Mouse (Mus musculus) cerebellum, adult 2 months (tissue): Measurements from ENCODE around the gene Agap1. TPM values are rescaled to one million over a fixed set of nuclear protein-coding genes. Genes with fewer than 3 reads are reported as not detected.

Experiments used
- DNase-seq, 2 experiments: peaks; one replicate each; pipeline ENCODE4 v3.0.0; 2021
- H3K27ac ChIP-seq: fragments of 200-500 bp; 2 replicates; pipeline ENCODE4 v1.5.1; 2012; ENCODE audit warnings: low read length, control low read depth, inconsistent platforms; ENCODE audit not compliant: insufficient read depth
- H3K27me3 ChIP-seq: fragments of 200-500 bp; 2 replicates; pipeline ENCODE4 v1.6.1; 2012; ENCODE audit warnings: inconsistent platforms, mild to moderate bottlenecking, low read length, moderate library complexity; ENCODE audit not compliant: control insufficient read depth, insufficient read depth
- H3K4me1 ChIP-seq: fragments of 200-500 bp; 2 replicates; pipeline ENCODE4 v1.6.1; 2011; ENCODE audit warnings: low read length; ENCODE audit not compliant: control insufficient read depth, insufficient read depth
- H3K4me3 ChIP-seq: fragments of 200-500 bp; replicated peaks from 2 replicates; pipeline ENCODE3; 2011; ENCODE audit warnings: mild to moderate bottlenecking, low read depth, low read length, control low read depth; ENCODE audit not compliant: insufficient read depth
- CTCF ChIP-seq: fragments of 200-500 bp; IDR thresholded peaks from 2 replicates; pipeline ENCODE4 v1.5.1; 2011; ENCODE audit warnings: low read depth, mild to moderate bottlenecking, control low read depth, low read length, moderate library complexity, borderline replicate concordance; ENCODE audit not compliant: insufficient read depth
- POLR2A ChIP-seq: fragments of 200-500 bp; IDR thresholded peaks from 2 replicates; pipeline ENCODE4 v1.6.1; 2011; ENCODE audit warnings: low read length, control low read depth, borderline replicate concordance; ENCODE audit not compliant: insufficient read depth
- WGBS: fragments of 180-500 bp; shearing (Covaris S2); methylation state at CpG from one replicate; pipeline ENCODE4 v1.1.7; 2018; 5-methylcytosine and 5-hydroxymethylcytosine counted together
- polyA plus RNA-seq: library from polyadenylated mRNA; depleted of rRNA; stranded (reverse); fragments of >200 nt; gene quantifications from 2 replicates; pipeline ENCODE4 v1.2.3, GENCODE M21; 2012

The Agap1 gene
- polyA plus RNA-seq, 1 experiment, result 82.9 TPM

DNA sequence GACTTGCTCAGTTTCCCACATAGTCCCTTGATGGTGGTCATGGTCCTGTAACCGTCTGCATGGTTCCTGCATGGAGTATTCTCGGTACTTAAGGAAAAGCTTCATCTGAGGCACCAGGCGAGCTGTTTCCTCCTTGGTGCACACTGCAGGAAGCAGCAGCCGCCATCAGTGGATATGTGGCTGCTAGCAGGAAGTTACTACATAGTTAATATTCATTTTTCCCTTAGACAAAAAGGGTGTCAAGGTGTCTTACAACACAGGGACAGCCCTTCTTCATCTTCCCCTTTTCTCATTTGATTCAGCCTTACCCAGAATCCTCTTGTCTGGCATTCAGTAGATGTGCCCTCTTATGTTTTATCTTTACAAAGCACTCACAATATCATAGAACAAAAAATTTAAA is 206.2 kb downstream of the Agap1 start:
- Histone ChIP-seq H3K27ac (no peak overlapping the region), H3K4me3 (no peak overlapping the region), H3K4me1 (peaks cover 10% of the 10 kb centered on the region; the same call in 1 of the 2 replicates), H3K27me3 (no peaks in the 10 kb centered on the region)
- TF ChIP-seq CTCF (no peak), POLR2A (no peak)
- WGBS, result 91% methylated on average over 4 of the region's 4 CpGs
- no peak for DNase-seq

DNA sequence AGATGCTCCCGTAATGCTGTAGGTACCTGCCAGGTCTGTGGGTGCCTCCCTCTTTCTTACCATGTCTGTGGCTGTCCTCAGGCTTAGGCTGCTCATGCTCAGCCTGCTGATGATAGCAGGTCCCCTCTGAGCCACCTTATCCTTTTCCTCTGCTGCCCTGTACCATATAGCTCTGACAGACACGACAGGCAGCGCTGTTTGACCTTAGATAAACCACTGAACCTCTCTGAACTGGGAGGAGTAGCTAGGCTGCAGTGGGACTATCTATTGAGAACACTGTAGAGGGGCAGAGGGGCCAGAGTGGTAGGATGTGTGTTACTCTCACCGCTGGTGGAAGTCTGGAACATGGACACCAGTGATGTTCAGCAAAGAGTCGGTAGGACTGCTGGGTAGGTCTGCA is 211.5 kb downstream of the Agap1 start:
- TF ChIP-seq CTCF (no peak), POLR2A (no peak)
- H3K4me3 ChIP-seq, result no peak overlapping the region
- no peak for DNase-seq
- WGBS, result 93% methylated on average over 5 of the region's 5 CpGs
- no peak overlapping the region for H3K27ac ChIP-seq
- no peaks in the 10 kb centered on the region for H3K27me3 ChIP-seq
- peaks cover 7% of the 10 kb centered on the region for H3K4me1 ChIP-seq

DNA sequence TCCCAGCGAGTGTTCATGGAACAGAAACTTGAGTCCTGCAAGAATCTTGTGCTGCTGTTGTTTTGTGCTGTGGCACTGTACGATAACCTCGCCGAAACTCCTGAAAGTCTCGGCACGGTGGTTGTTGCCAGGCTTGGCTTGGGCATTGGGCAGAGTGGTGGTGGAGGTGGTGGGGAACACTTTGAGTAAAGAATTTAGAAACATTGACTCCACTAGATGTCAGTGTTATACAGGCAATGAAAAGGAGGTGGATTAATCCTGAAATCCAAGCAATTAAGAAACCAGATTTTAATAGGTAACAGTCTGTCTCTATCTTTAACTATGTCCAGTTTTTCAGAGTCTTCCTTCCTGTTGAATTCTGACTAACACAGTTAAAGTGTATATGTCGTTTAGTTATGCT is 212.8 kb downstream of the Agap1 start:
- no peak for TF ChIP-seq POLR2A
- peak; percentile 16; the same call in 1 of the 2 replicates for TF ChIP-seq CTCF
- WGBS, result 69% methylated on average over 7 of the region's 7 CpGs
- DNase-seq, result no peak
- H3K27me3 ChIP-seq, result no peaks in the 10 kb centered on the region
- no peak overlapping the region for H3K4me3 ChIP-seq
- H3K4me1 ChIP-seq, result peaks cover 7% of the 10 kb centered on the region
- no peak overlapping the region for H3K27ac ChIP-seq

DNA sequence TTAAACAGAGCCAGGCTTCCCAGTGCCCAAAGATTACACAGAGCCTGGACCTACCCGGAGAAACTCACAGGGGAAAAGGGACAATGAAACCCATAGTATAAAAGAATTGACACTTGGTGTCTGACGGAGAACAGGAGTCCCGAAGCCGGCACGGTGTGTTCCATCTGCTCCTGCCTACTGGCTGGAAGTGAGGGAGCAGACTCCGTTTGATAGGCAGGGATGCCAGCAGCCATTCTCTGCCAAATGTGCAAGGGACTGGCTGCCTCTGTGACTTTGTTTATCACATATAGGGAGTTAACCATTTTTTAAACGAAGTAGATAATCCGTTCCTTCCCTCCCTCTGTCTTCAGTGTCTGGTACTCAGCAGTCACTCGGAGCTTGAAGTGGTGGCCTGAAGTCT is 214.0 kb downstream of the Agap1 start:
- DNase-seq, result peak; percentile 75 to 83
- no peak overlapping the region for H3K27ac ChIP-seq
- H3K4me1 ChIP-seq, result peaks cover 7% of the 10 kb centered on the region
- H3K4me3 ChIP-seq, result no peak overlapping the region
- no peaks in the 10 kb centered on the region for H3K27me3 ChIP-seq
- WGBS, result 15% methylated on average over 9 of the region's 9 CpGs
- no peak for TF ChIP-seq POLR2A
- TF ChIP-seq CTCF, result no peak

DNA sequence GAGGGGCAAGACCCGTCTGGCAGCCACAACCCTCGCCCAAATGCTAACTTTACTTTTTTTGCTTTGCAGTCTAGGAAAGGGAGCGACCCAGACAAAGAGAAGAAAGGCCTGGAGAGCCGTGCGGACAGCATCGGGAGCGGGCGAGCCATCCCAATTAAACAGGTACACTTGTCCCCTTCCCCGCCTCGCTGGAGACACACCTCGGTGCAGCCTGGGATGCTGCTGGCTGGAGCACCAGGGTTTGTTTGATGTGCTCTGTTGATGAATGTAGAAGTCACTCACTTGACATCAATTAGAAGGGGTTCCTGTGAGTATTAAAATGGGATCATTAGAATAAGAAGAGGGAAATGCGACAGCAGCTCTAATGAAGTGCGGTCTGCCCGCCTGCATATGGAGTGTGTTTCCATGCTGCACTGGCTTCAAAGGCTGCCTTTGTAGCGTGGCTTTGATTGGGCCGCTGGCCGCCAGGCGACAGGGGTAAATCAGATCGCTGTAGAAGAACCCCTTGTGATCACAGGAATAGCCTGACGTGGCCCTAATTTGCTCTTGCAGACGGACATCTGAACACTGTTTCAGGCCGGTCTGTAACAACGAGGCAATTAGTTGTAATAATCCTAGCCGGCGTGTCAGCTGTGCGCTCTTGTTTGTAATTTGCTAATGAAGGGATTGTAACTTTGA is 216.6 kb downstream of the Agap1 start:
- TF ChIP-seq POLR2A (no peak), CTCF (no peak)
- Histone ChIP-seq H3K4me1 (peaks cover 12% of the 10 kb centered on the region), H3K4me3 (no peak overlapping the region), H3K27ac (no peak overlapping the region), H3K27me3 (no peaks in the 10 kb centered on the region)
- 85% methylated on average over 26 of the region's 26 CpGs for WGBS
- DNase-seq, result no peak

DNA sequence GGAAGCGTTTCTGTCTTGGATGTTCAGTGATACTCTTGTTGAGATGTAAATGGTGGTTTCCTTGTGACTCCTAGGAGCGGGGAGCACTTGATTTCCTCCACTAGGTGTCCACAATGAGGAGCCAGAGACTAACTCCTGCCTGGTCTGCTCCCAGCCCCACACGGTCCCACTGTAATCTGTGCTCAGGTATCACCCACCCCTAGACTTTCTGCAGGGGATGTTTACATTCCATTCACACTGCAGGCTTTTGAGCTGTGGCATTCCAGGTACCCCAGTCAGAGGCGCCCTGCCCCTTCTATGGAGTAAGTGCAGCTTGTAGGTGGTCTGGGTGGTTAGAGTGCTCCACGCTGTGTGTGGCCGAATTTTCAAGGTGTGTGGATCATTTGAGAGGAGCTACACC is 218.5 kb downstream of the Agap1 start:
- TF ChIP-seq CTCF (no peak), POLR2A (no peak)
- Histone ChIP-seq H3K4me3 (no peak overlapping the region), H3K27me3 (no peaks in the 10 kb centered on the region), H3K27ac (no peak overlapping the region), H3K4me1 (peaks cover 28% of the 10 kb centered on the region)
- WGBS, result 94% methylated on average over 6 of the region's 6 CpGs
- DNase-seq, result no peak

DNA sequence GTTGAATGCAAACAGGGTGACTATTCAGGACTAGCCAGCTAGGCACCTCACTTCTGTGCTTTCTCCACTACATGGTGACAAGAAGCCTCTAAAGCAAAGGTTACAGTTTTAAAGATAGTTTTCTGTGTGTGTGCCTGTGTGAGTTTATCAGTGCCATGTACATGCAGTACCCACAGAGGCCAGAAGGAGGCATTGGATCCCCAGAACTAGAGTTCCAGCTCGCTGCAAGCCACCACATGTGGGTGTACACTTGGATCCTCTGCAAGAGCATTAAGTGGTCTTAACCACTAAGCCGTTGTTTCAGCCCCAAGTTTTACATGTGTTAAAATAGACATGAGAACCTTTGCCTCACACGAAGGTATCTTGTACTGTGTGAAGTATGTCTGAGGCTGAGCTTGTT is 219.1 kb downstream of the Agap1 start:
- no peak overlapping the region for H3K27ac ChIP-seq
- H3K27me3 ChIP-seq, result no peaks in the 10 kb centered on the region
- WGBS, result 96% methylated on average over 3 of the region's 3 CpGs
- TF ChIP-seq CTCF (0 out of 2 replicates have a peak, but pooled peaks have one; percentile 16), POLR2A (no peak)
- H3K4me1 ChIP-seq, result peaks cover 25% of the 10 kb centered on the region
- no peak for DNase-seq
- no peak overlapping the region for H3K4me3 ChIP-seq

DNA sequence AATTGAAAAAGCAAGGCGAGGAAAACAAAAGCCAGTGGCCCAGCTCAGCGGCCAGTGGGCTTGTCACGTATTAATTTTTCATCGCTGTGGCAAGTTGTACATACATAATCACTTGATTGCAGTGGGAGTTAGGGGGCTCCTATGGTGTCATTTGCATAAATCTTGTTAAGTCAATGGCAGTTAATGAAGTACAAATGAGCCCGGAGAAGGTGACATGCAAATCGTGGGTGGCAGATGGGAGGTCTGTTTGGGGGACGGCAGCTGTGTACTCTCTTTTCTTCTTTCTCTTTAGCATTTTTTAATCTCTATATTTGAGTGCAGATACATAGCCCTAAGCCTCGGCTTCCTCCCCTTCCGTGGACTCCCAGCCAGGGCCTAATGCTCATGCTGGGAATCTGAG is 220.1 kb downstream of the Agap1 start:
- H3K4me1 ChIP-seq, result peaks cover 25% of the 10 kb centered on the region
- H3K27ac ChIP-seq, result no peak overlapping the region
- H3K4me3 ChIP-seq, result no peak overlapping the region
- no peak for DNase-seq
- TF ChIP-seq CTCF, result no peak
- no peak for TF ChIP-seq POLR2A
- no peaks in the 10 kb centered on the region for H3K27me3 ChIP-seq
- 50% methylated on average over 9 of the region's 9 CpGs for WGBS
